Mouse (Mus musculus) liver, adult 2 months (tissue): ENCODE data around the gene Tmem87b.

Experiments used
- CTCF ChIP-seq: fragments of 200-500 bp; IDR thresholded peaks from 2 replicates; pipeline ENCODE4 v1.5.1; 2011; ENCODE audit warnings: low read depth, low read length, control low read depth
- POLR2A ChIP-seq: fragments of 200-500 bp; IDR thresholded peaks from 2 replicates; pipeline ENCODE4 v1.6.1; 2011; ENCODE audit warnings: low read length, control low read depth; ENCODE audit not compliant: insufficient read depth; ENCODE audit errors: extremely low read depth

DNA sequence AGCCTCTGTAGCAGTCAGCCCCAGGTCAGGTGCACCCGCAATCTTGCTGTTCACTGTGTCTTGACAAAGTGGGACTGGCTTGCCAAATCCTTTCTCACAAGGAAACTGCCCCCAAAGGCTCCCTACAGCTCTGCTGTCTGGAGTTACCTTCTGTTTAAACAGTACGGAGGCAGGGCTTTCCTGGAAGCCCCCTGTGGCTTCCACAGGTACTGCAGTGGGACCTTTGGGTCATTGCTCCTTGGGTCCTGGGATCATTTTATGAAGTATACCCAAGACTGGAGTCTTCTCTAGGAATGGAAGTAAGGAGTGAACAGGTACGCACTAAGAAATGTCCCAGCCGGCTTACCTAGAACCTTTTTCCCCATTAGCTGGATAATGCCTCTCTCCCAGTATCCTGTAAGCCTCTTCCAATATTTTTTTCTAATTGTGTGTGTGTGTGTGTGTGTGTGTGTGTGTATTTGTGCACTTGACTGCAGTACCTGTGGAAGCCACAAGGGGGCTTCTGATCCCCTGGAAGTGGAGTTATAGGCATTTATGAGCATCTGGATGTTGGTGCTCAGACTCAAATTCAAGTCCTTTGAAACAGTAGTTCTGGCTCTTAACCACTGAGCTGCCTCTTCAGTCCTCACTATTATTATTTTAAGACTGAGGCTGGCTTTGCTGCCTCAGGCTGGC, 72.9 kb downstream of the Tmem87b start:
- no peak for TF ChIP-seq CTCF
- no peak for TF ChIP-seq POLR2A
